Mouse (Mus musculus) heart, postnatal 10 days (tissue): ENCODE data around the gene H2afz. TPM values are rescaled to one million over a fixed set of nuclear protein-coding genes. Genes with fewer than 3 reads are reported as not detected.
A peak's percentile ranks its signal among the peaks of the same experiment; 100 is the strongest.
"Not testable (repeated sequence)": the region's sequence is repeated elsewhere in the genome, so short reads cannot be mapped to it uniquely, and the experiment has no call there.

Source experiments
- DNase-seq, 2 experiments: peaks; one replicate each; pipeline ENCODE4 v3.0.0; 2021
- intact Hi-C: fragments of 180-260 bp; cut with DNase I; formaldehyde crosslinking; loops from one replicate; pipeline ENCODE4 v1.15.1; 2025
- total RNA-seq, 2 experiments: library from RNA; stranded (reverse); gene quantifications; 2 replicates each; pipeline ENCODE4 v1.2.3; 2021

The H2afz gene
- 100 to 1,000 TPM; 153 to 154 TPM for total RNA-seq

DNA sequence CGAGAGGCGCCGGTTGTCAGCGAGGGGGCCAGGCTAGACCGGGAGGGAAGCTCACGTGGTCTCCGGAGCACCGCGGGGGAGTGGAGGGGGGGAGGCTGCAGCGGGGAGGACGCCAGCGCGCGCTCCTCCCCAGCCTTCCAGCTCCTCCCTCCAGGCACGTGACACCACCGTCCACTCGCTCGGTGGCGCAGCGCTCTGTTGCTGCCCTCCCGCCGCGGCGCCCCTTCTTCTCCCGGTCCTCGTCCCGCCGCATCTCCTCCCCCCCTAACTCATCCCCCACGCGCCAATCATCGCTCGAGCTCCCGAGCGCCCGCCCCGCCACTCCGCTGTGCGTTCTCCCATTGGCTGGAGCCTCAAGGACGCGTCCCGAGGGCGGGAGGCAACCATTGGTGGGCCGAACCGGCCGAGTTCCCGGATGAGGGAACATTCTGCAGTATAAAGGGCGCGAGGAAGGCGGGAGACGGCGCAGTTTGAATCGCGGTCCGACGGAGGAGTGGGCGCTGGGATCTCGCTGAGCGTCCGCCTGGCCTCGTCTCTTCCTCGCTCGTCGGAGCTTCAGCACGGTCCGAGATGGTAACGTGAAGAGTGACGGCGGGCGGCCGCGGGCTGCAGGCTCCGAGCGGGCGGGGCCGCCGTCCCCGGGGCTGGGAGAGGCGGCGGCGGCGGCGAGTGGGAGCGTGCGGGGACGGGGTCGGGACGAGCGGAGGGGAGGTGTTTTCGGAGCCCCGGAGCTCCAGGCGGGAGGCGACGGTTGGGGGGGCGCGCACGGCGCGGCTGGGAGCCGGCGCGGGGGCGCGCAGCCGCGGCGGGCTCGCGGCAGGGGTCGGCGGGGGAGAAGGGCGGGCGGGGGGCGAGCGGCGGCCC, at the start of gene H2afz:
TSS of gene H2afz (plus strand) at position 364 of the 864 bp plus-strand sequence.
- intact Hi-C loops: loop anchor here (1.0 to 10.0 kb wide), 3 partner anchors 54 to 660 kb away; partner anchors contain the start of genes Eif4e, Lamtor3 and Trmt10a
- DNase-seq: peak; percentile 99

DNA sequence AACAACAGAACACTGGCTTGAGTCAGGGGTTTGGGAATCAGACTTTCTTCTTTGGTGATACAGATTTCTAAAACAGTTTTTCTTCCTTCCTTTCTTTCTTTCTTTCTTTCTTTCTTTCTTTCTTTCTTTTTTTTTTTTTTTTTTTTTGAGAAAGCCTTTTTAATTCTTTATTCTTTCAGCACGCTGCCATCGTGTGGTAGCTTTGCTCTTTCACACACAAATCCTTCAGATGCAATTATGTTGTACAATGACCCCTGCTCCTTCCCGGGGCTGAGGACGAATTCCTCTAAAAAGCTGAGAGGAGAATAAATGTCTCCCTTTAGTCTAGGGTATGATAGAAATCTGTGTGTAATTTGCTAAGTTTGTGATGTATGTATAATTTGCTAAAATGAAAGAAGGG, 45.6 kb upstream of the H2afz start:
- intact Hi-C loops: loop anchor here (5.0 kb wide), 1 partner anchor 41 kb away; no protein-coding TSS in a partner anchor
- DNase-seq: peak in 1 of 2 experiments; percentile 15

DNA sequence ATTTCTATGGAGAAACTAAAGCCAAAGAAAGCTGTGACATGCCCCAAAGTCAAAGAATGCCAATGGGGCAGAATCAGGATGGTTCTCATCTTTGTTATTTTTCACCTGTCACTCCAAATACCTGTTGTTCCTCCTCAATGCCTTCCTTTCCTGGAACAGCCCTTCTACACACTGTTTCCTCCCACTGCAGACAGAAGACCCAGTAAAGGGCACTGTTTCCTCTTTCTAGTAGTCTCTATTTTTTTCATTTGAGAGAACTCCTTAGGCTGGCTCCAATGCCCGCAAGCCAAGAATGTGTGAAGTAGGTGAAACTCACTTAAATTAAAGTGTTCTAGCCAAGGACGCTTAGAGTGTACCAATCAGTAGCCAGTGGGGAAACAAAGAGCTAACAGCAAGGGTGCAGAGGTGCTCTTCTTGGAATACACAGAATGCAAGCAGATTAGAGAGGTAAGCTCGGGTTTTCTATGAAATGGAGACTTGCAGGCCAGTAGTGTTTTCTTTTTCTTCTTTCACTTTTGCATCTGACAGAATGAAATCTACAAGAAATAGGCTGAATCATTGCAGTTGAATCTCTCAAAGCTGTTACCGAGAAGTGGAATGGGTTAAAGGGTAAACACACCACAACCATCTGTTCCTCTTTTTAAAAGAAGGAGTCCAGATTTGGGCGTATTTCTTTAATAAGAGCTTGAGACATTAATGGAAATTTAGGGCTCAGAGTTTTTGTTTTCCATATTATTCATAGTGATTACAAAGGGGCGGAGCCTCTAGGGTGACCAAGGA, 43.4 kb upstream of the H2afz start:
- intact Hi-C loops: no loop called here
- no peak for DNase-seq

DNA sequence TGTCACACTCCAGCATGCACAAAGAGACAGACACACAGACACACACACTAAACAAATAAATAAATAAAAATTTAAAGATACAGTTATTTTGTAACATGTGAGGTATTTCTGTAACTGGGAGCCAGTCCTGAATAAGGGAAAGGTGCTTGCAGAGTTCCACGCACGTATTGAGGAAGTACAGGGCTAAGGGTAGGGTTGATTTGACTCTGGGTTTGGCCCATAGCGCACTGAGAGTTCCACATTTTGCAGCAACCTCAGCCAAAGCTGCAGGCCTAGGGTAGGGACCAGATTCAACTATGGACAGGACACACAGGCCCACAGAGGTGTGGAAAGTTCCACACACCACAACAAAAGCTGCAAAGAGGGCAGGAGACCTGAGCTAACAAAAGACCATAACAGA, 41.0 kb upstream of the H2afz start:
- DNase-seq: no peak

DNA sequence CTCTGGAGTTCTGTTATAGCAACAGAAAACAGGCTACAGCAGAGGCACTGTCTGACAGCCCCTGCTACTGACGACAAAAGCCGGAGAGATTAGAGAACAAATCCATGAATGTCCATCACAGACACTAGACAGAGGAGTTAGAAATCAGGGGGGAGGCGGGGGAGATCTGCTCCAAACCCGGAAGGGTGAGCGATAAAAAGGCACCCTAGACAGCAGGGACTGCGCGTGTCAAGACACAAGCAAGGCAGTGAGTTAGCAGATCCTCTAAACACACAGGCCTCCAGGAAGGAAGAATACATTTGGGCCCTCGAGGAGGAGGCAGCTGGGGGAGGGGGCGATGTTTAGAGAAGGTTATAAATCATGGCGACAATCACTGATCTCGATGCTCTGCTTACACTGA, 36.6 kb upstream of the H2afz start:
- intact Hi-C loops: no loop called here
- peak; percentile 5 to 12 for DNase-seq

More for the DNA sequence above, 41.0 kb upstream of the H2afz start:
- intact Hi-C loops: no loop called here

DNA sequence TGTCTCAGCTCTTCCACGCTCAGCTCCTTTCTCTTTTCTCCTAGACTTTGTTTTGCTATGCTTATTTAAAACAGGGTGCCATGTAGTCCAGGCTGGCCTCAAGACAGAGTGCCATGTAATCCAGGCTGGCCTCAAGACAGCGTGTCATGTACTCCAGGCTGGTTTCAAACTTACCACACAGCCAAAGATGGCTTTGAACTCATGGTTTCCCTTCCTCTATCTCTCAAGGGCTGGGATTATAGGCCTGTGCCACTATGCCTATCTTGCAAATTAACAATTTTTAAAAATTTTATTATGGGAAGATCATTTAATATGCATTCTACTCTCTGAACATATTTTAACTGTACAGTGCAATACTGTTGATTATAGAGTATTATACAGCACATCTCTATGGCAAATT, 33.1 kb upstream of the H2afz start:
- intact Hi-C loops: no loop called here
- DNase-seq: no peak

DNA sequence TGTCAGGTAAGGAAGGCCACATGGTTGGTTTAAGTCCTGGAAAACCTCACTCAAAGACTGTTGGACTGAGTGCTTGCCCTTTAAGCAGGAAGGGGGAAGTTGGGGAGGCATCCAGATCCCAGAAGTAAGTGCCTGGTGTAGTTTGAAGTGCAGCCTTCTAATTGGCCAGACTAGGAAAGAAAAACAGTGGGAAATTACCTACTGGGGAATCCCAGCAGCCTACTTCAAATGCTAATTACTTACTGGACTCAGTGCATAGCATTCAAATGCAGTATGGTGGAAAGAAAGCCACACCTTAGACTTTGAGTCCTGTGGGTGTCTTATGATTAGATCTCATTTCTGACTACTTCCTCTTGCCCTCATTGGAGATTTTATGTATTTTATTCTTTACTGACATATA, 31.2 kb upstream of the H2afz start:
- DNase-seq: no peak
- intact Hi-C loops: no loop called here

DNA sequence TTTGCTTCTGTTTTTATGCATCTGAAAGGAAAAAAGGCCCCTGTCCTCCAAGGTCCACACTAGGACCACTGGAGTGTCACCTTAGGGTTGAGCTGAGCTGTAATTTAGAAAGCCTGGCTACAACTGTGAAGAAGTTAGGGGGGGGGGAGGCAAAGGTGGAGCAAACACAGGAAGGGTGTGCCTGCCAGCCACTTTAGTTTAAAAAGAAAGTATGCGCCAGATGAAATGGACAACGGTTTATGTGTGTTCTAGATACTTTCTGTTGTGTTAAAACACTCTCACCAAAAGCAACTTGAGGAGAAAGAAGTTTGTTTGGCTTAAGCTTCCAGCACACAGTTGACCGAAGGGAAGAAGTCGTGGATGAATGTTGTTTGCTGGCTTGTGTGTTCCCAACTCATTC, 30.6 kb upstream of the H2afz start:
- intact Hi-C loops: no loop called here

DNA sequence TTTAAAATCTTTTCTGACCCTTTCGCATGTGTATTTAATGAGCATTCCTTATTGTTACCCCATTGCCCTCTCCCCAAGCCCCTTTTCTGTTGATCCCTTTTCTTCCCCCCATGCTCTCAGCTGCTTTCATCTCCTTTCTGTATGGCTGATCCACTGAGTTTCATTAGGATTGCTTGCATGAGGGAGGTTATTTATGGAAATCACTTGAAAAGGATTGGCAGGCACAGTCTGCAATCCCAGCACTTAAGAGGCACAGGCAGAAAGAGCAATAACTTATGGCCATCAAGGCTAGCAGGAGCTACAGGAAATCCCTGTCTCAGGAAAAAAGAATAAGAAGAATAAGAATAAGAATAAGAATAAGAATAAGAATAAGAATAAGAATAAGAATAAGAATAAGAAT, 27.7 kb upstream of the H2afz start:
- intact Hi-C loops: no loop called here
- peak; percentile 10 to 15 for DNase-seq

More for the DNA sequence above, 30.6 kb upstream of the H2afz start:
- no peak for DNase-seq

DNA sequence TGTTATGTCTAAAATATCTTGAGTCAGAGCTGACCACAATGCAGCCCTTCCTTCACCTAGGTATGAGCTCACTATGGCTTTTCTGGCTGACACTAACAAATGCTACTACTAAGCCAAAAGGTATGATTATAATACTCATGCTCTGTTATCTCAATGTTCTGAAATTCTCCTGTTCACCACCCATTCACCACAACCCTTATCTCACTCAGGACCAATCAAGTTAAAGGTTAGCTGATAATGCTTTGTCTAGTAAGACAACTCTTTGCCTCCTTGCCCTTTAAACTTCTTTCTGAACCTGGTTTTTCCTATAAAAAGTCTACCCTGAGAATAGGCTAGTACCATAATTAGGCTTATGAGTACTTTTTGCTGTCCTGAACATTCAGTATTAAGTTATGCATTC, 26.1 kb upstream of the H2afz start:
- no peak for DNase-seq
- intact Hi-C loops: no loop called here

DNA sequence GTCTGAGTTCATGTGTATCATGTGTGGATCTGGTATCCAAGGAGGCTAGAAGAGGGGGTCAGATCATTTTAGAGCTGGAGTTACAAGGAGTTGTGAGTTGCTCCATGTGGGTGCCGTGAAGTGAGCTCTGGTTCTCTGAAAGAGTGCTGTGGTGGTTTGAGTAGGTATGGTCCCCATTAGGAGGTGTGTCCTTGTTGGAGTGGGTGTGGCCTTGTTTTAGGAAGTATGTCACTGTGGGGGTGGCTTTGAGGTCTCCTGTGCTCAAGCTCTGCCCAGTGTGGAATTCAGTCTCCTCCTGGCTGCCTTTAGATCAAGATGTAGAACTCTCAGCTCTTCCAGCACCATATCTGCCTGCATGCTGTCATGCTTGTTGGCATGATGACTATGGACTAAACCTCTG, 21.3 kb upstream of the H2afz start:
- no peak for DNase-seq
- intact Hi-C loops: no loop called here

DNA sequence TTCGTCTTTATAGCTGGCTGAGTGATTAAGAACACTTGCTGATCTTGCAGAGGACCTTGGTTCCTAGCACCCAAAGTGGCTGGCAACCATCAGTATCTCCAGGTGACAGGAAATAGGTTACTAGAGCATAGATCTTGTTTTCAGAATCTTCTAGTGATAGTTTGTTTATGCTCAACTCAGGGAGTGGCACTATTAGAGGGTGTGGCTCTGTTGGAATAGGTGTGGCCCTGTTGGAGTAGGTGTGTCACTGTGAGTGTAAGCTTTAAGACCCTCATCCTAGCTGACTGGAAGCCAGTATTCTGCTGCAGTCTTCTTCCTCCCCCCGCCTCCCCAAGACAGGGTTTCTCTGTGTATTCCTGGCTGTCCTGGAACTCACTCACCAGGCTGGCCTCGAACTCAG, 20.0 kb upstream of the H2afz start:
- intact Hi-C loops: no loop called here
- DNase-seq: no peak

DNA sequence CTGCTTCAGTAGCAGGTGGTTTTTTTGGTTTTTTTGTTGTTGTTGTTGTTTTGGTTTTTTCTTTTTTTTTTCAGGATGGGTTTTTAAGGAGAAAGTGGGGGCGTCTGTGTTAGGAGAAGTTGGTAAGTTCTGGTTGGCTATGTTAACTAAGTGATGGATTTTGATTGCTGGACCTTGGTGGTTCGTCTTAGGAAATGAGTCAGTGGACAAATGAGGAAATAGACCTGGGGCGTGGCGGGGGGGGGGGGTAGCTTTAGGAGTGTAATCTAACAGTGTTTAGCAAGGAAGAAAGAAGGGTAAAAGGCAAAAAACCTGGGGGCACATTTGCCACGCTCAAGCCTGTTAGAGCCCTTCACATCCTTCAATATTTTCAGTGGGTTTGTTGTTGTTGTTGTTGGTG, 17.7 kb upstream of the H2afz start:
- DNase-seq: no peak
- intact Hi-C loops: no loop called here

DNA sequence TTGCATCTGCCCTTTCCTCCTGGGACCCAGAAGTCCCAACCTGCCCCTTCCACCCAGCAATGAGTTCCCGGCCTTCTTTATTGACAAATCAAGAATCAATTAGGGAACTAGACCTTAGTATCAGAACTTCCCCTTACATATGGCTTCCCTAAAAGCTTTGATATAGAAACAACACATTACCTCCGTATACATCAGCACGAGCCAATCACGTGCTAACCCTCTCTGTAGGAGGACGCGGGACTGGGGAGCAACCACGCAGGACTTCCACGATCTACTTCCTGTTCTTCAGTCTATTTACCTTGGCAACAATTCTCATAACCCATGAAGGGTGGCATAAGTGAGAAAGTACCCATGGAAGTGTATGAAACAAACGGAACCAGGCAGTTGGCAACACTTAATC, 15.9 kb upstream of the H2afz start:
- intact Hi-C loops: no loop called here
- DNase-seq: no peak

DNA sequence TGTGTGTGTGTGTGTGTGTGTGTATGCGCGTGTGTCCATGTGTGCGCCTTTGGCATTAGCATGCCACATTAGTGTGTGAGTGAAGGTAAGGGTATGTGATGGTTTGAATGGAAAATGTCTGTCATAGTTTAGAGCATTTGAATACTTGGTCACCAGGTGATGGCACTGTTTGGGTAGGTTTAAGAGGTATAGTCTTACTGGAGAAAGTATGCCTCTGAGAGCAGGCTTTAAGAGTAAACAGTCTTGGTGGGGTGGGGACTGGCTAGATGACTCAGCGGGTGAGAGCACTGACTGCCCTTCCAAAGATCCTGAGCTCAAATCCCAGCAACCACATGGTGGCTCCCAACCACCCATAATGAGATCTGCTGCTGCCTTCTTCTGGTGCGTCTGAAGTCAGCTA, 14.6 kb upstream of the H2afz start:
- intact Hi-C loops: loop anchor here (10.0 kb wide), 1 partner anchor 565 kb away; no protein-coding TSS in a partner anchor
- DNase-seq: no peak

DNA sequence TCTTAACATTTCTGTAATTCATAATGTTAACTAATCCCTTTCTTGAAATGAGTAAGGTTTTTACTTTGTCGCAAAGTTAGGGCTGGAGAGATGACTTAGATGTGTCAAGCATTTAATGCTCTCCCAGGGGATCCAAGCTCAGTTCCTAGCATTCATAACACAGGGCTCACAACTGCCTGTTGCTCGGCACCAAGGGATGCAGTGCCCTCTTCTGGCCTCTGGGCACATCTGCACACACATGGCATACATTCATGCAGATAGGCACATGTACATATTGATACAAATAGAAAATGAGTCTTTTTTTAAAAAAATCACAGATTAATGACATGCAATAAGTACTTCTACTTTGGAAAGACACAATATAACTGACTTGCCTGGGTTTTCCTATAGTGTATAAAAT, 13.1 kb upstream of the H2afz start:
- intact Hi-C loops: loop anchor here (10.0 kb wide), 1 partner anchor 566 kb away; no protein-coding TSS in a partner anchor
- no peak for DNase-seq

DNA sequence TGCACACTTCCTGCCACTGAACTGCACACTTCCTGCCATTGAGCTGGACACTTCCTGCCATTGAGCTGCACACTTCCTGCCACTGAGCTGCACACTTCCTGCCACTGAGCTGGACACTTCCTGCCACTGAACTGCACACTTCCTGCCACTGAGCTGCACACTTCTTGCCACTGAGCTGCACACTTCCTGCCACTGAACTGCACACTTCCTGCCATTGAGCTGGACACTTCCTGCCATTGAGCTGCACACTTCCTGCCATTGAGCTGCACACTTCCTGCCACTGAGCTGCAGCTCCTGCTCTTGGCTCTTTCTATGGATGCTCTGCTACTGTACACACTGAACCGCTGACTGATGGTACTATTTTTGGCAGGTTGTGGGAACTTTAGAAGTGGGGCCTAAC, 11.3 kb upstream of the H2afz start:
- not testable (repeated sequence) for DNase-seq
- intact Hi-C loops: loop anchor here (10.0 kb wide), 1 partner anchor 568 kb away; no protein-coding TSS in a partner anchor

DNA sequence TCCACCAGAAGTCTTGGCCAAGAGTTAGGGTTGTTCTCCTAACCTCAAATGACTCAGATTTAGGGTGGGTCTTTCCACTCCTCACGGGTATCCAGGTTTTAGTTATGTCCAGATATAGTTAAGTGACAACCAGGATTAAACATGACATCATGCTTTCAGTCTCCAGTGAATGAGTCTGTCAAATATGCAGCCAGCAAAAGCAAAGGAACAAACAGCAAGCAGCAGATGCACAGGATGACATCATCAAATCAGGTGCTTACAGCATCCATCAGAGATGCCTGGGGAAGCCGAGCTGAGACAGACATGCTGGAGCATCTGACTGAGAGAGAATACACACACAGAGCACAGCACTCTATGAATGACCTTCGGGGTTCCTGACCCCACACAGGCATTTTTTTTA, 9.0 kb upstream of the H2afz start:
- intact Hi-C loops: loop anchor here (10.0 kb wide), 1 partner anchor 571 kb away; no protein-coding TSS in a partner anchor

DNA sequence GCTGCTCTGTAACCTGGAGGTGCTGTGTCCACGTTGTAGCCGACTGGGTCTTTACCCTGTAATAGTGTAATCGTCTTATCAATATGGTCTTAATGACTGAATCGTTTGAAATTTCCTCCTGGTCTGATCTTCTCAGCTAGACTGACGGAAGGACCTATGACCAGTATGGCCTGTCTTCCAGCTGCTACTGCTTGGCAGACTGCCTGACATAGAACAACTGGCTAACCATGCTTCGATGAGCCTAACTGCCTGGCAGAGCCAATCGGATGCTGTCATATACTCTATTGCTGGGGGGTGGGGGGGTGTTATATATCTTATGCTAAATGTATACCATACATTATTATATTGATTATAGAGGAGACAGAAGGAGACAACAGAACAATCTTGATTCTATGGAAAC, 8.2 kb upstream of the H2afz start:
- intact Hi-C loops: loop anchor here (10.0 kb wide), 1 partner anchor 571 kb away; no protein-coding TSS in a partner anchor
- DNase-seq: no peak

More for the DNA sequence above, 9.0 kb upstream of the H2afz start:
- DNase-seq: no peak

DNA sequence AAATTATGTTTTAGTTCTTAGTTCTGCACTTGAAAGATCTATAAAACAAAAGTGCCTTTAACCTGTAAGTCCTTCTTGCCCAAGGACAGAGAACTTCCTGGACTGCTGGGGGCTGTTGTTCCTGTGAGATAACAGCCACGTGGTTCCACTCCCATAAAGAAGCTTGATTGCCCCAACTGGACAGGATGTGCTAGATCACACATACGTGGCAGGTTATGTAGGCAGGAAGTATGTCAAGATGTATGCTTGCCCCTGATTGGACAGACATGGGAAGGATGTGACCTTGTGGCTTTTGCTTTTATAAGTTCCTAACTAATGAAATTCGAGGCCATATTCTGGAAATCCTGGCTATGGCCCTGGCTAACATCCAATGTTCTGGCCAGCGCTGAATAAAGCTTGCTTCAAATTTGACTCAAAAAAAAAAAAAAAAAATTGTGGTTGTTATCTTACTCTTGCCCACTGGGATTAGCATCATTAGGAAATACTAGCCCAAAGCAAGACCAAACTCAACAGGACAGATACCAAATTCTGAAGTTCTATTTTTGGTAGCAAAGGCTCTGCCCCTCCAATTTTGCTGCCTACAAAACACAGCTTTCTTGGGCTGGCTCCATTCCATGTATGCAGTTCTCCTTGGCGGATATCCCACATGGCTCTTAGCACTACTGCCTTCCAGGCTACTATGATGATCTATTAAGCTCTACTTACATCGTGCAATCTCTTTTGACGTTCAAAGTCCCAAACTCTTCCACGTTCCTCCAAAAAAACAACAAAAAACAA, 3.7 kb upstream of the H2afz start:
- peak; percentile 57 to 59 for DNase-seq
- intact Hi-C loops: loop anchor here (10.0 kb wide), 1 partner anchor 664 kb away; the partner anchor contains the start of gene Eif4e
